Mouse (Mus musculus) liver, embryonic 11.5 days (tissue): ENCODE measurements at regions not wholly inside any gene's neighbourhood (a gene's known extent, or its start where the extent isn't known, plus 50 kb on each side); places are given as distances from the start of the nearest gene placed in this dataset.

ENCODE experiments used
- ATAC-seq: fragments of 200-750 bp; cut with Nextera tagmentation; replicated peaks from 2 replicates; pipeline ENCODE4 v1.8.0; 2017; ENCODE audit warnings: moderate number of reproducible peaks, mild to moderate bottlenecking, moderate TSS enrichment, moderate library complexity; ENCODE audit not compliant: low FRiP score
- DNase-seq: peaks from one replicate; pipeline ENCODE4 v3.0.0-alpha.2; 2017; ENCODE audit warnings: low spot score
- H3K27ac ChIP-seq: fragments of 300-500 bp; sonication (generic); 2 replicates; pipeline ENCODE4 v1.5.1; 2014; ENCODE audit warnings: mild to moderate bottlenecking, low read depth, low read length, control low read depth
- H3K27me3 ChIP-seq: fragments of 300-500 bp; sonication (generic); replicated peaks from 2 replicates; pipeline ENCODE4 v1.6.1; 2014; ENCODE audit warnings: low read length, mixed read lengths; ENCODE audit not compliant: control insufficient read depth, insufficient read depth
- H3K36me3 ChIP-seq: fragments of 300-500 bp; sonication (generic); 2 replicates; pipeline ENCODE4 v1.6.1; 2014; ENCODE audit warnings: mild to moderate bottlenecking, low read length, moderate library complexity, mixed read lengths; ENCODE audit not compliant: control insufficient read depth, insufficient read depth
- H3K4me1 ChIP-seq: fragments of 300-500 bp; sonication (generic); replicated peaks from 2 replicates; pipeline ENCODE4 v1.6.1; 2014; ENCODE audit warnings: low read length, mixed read lengths; ENCODE audit not compliant: control insufficient read depth, insufficient read depth
- H3K4me2 ChIP-seq: fragments of 300-500 bp; sonication (generic); 2 replicates; pipeline ENCODE4 v1.6.1; 2014; ENCODE audit warnings: mild to moderate bottlenecking, control low read depth, moderate library complexity
- H3K4me3 ChIP-seq: fragments of 300-500 bp; sonication (generic); 2 replicates; pipeline ENCODE4 v1.5.1; 2014; ENCODE audit warnings: low read depth, low read length, control low read depth
- H3K9ac ChIP-seq: fragments of 300-500 bp; sonication (generic); 2 replicates; pipeline ENCODE4 v1.6.1; 2014; ENCODE audit warnings: low read depth, low read length, control low read depth
- H3K9me3 ChIP-seq: fragments of 300-500 bp; sonication (generic); 2 replicates; pipeline ENCODE4 v1.6.1; 2016; ENCODE audit warnings: low read length, inconsistent platforms, mixed read lengths; ENCODE audit not compliant: control insufficient read depth
- WGBS: fragments of 180-500 bp; shearing (Covaris S2); extraction: QIAGEN DNeasy Blood & Tissue Kit; methylation state at CpG from one replicate; pipeline ENCODE4 v1.1.7; 2014; 5-methylcytosine and 5-hydroxymethylcytosine counted together

DNA sequence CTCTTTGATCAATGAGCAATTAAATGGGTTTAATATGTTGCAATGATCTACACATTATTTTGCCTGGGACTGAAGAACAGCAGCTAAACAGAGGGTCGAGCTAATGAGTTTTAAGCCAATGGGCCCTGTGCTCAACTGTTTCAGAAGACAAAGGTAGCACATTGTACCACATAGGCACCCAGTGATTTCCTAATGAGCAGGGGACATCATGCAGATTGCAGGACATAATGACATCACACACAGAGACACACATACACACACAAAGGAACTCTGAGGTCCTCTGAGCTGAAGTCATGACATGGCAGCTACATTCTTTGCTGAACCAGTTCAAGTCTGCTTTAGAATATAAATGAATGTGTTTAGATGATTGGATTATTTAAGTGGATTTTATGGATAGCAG is 71.9 kb downstream of the Zfp330 start:
- ATAC-seq = no peak
- H3K9me3 ChIP-seq = no peaks in the 10 kb centered on the region
- 78% methylated on average over 1 of the region's 1 CpGs for WGBS

DNA sequence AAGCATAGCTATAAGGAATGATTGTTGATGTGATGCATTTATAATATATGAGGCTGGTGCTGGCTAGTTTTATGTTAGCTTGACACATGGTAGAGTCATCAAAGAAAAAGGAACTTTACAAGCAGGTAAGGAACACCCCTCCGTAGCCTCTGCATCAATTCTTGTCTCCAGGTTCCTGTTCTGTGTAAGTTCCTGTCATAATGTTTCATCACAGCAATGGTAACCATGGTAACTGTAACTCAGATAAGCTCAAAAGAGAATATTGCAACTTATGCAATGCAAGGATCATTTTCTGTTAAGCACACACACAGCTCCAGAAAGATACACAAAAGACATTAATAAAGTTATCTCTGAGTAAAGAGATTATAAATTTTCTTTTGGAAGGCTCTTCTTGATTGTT is 73.5 kb downstream of the Zfp330 start:
- WGBS = 55% methylated on average over 1 of the region's 1 CpGs
- H3K4me2 ChIP-seq = no peak overlapping the region
- no peak overlapping the region for H3K9ac ChIP-seq
- no peak overlapping the region for H3K27ac ChIP-seq
- H3K9me3 ChIP-seq = no peaks in the 10 kb centered on the region
- H3K27me3 ChIP-seq = no peaks in the 10 kb centered on the region
- no peaks in the 10 kb centered on the region for H3K4me1 ChIP-seq
- no peak for ATAC-seq
- no peak overlapping the region for H3K4me3 ChIP-seq
- no peaks in the 10 kb centered on the region for H3K36me3 ChIP-seq
- no peak for DNase-seq

More for the DNA sequence above, 71.9 kb downstream of the Zfp330 start:
- Histone ChIP-seq H3K36me3 (no peaks in the 10 kb centered on the region), H3K4me3 (no peak overlapping the region), H3K27ac (no peak overlapping the region), H3K9ac (no peak overlapping the region), H3K4me2 (no peak overlapping the region), H3K27me3 (no peaks in the 10 kb centered on the region), H3K4me1 (no peaks in the 10 kb centered on the region)
- DNase-seq = no peak

DNA sequence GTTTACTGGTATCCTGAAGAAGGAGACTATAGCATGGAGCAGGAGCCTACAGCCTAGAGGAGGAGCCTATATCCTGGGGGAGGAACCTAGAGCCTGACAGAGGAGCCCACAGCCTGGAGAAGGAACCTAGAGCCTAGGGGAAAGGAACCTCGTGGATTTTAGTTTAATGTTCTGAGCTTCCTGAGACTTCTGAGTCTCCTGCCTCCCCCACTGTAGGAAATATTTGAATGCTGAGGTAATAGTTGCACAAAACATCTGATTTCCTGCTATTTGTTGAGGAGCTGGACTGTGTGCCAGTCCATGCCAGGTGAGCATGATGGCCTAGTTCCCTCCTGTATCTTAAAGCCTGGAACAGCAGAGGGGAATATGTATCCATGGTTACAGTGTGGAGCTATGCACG is 74.7 kb downstream of the Zfp330 start:
- H3K4me2 ChIP-seq = no peak overlapping the region
- H3K9ac ChIP-seq = no peak overlapping the region
- DNase-seq (no peak), ATAC-seq (no peak)
- H3K27ac ChIP-seq = no peak overlapping the region
- no peaks in the 10 kb centered on the region for H3K9me3 ChIP-seq
- H3K36me3 ChIP-seq = no peaks in the 10 kb centered on the region
- no peaks in the 10 kb centered on the region for H3K27me3 ChIP-seq
- H3K4me1 ChIP-seq = no peaks in the 10 kb centered on the region
- no peak overlapping the region for H3K4me3 ChIP-seq
- 63% methylated on average over 2 of the region's 2 CpGs for WGBS

DNA sequence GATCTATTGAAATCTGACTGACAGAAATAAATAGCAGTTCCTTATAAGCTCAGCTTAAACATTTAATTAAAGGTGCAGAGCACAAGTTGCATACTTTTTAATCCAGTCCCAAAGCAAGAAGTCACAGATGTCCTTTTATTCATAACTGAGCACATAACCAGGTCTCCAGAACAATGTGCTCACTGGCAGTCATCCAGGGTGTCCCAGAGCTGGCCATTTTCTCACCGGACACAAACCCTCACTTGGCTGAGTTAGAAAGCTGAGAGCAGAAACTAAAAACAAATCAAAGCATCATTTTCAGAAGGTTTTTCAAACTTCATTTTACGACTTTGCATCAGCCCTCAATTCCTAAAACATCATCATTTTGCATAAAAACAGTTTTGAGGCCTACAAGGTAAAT is 75.9 kb downstream of the Zfp330 start:
- 78% methylated on average over 2 of the region's 2 CpGs for WGBS
- Histone ChIP-seq H3K4me3 (no peak overlapping the region), H3K27ac (no peak overlapping the region), H3K4me2 (no peak overlapping the region), H3K4me1 (no peaks in the 10 kb centered on the region), H3K9me3 (no peaks in the 10 kb centered on the region), H3K36me3 (no peaks in the 10 kb centered on the region), H3K9ac (no peak overlapping the region), H3K27me3 (no peaks in the 10 kb centered on the region)
- DNase-seq (no peak), ATAC-seq (no peak)

DNA sequence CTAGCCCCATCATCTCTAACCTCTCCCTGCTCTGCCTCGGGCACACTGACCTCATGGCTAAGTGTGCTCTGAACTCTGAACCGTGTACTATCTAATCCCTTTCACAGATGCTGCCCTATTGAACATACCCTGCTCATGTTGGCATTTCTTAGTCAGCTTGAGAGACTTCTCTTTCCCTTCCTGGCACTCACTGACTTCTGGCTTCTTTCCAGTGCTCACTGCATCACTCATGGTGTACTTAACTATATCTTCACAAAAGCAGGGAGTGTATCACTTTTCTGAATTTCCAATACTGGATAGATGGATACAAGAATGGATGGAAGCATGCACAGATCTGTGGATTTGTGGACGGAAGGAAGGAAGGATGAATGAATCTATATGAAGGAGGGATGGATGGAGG is 80.9 kb downstream of the Zfp330 start:
- H3K4me3 ChIP-seq = no peak overlapping the region
- no peaks in the 10 kb centered on the region for H3K4me1 ChIP-seq
- H3K4me2 ChIP-seq = no peak overlapping the region
- ATAC-seq (no peak), DNase-seq (no peak)
- H3K9ac ChIP-seq = no peak overlapping the region
- H3K9me3 ChIP-seq = no peaks in the 10 kb centered on the region
- 69% methylated on average over 3 of the region's 3 CpGs for WGBS
- H3K27ac ChIP-seq = no peak overlapping the region
- H3K36me3 ChIP-seq = no peaks in the 10 kb centered on the region
- no peaks in the 10 kb centered on the region for H3K27me3 ChIP-seq

DNA sequence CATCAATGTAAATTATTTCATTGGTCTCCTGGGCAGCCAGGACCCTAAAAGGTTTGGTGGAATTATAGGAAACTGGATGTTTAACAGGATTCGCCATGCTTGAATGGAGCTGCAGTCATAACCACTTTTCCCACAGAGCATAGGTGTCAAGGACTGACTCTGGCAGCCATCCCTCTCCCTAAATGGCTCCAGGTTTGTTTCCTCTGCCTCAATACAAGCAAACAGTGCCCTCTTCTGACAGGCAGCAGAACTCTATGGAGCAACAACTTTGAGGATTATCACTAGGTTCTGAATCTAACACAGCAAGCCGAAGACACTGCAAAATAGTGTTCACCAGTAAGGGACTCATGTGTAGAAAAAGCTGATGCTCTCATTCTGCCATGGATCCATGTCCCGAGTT is 84.6 kb downstream of the Zfp330 start:
- no peak overlapping the region for H3K4me2 ChIP-seq
- WGBS = 58% methylated on average over 3 of the region's 3 CpGs
- no peaks in the 10 kb centered on the region for H3K9me3 ChIP-seq
- no peaks in the 10 kb centered on the region for H3K4me1 ChIP-seq
- no peak overlapping the region for H3K9ac ChIP-seq
- no peaks in the 10 kb centered on the region for H3K36me3 ChIP-seq
- DNase-seq = no peak
- no peaks in the 10 kb centered on the region for H3K27me3 ChIP-seq
- no peak for ATAC-seq
- no peak overlapping the region for H3K4me3 ChIP-seq
- no peak overlapping the region for H3K27ac ChIP-seq

DNA sequence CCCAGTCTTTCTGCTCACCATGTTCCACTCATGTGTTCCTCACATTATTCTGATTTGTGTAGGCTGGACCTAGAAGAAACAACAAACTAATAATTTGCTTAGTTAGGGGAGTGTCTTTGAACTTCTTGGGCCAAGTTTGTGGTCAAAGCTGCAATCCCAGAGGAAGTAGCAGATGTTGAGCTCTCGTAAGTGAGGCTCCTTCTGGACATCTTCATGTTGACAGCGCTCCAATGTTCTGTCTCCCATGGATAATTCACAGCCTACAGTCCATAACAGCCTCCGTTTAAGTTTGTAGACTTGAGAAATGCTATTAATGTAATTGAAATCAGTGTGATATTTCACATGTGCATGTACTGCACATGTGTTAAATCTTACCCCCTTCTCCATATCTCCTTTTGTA is 88.0 kb downstream of the Zfp330 start:
- no peak overlapping the region for H3K4me2 ChIP-seq
- ATAC-seq (no peak), DNase-seq (no peak)
- no peaks in the 10 kb centered on the region for H3K36me3 ChIP-seq
- no peak overlapping the region for H3K4me3 ChIP-seq
- no peaks in the 10 kb centered on the region for H3K27me3 ChIP-seq
- 78% methylated on average over 3 of the region's 3 CpGs for WGBS
- H3K9me3 ChIP-seq = no peaks in the 10 kb centered on the region
- H3K9ac ChIP-seq = no peak overlapping the region
- no peak overlapping the region for H3K27ac ChIP-seq
- no peaks in the 10 kb centered on the region for H3K4me1 ChIP-seq

DNA sequence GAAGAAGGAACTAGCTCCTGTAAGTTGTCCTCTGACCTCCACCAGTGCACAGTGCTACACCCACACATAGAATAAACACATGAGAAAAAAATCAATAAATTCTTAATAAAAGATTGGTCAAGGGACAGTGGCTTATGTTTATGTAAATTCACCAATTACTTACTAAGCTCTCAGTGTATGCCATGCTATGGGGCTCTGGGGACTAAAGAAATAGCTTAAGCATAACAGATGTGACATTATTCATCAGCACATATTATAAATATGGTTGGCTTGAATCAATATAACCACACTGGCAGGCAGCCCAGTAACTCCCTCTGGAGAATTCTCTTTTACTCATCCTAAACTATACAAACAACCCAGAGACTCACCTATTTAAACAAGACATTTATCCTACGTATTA is 95.2 kb downstream of the Zfp330 start:
- Histone ChIP-seq H3K4me1 (no peaks in the 10 kb centered on the region), H3K27ac (no peak overlapping the region), H3K4me3 (no peak overlapping the region), H3K9me3 (no peaks in the 10 kb centered on the region), H3K27me3 (no peaks in the 10 kb centered on the region), H3K4me2 (no peak overlapping the region), H3K9ac (no peak overlapping the region), H3K36me3 (no peaks in the 10 kb centered on the region)
- ATAC-seq (no peak), DNase-seq (no peak)
- 80% methylated on average over 1 of the region's 1 CpGs for WGBS

DNA sequence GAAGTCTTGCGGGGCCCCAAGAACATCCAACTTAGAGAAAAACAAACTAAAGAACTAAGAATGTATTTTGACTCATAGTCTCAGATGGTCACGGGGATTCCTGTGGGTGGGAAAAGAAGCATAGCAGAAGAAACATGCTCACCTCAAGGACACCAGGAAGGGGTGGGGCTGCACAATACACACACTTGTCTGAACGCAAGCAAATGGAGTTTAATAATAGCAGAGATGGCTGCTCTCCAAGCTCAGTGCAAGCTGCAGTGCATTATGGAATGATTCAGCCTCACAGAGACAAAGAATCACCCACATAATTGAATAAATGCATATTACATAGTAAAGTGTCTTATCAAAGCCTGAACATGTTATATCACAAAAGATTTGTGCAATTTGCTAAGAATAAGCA is 96.2 kb downstream of the Zfp330 start:
- Histone ChIP-seq H3K4me3 (no peak overlapping the region), H3K4me2 (no peak overlapping the region), H3K36me3 (no peaks in the 10 kb centered on the region), H3K27ac (no peak overlapping the region), H3K9me3 (no peaks in the 10 kb centered on the region), H3K27me3 (no peaks in the 10 kb centered on the region), H3K4me1 (no peaks in the 10 kb centered on the region), H3K9ac (no peak overlapping the region)
- ATAC-seq = no peak
- 76% methylated on average over 3 of the region's 3 CpGs for WGBS
- DNase-seq = no peak
